Mouse (Mus musculus) thymus, postnatal 25 days (tissue): Measurements from ENCODE around the gene Ccdc86.
A peak's percentile ranks its signal among the peaks of the same experiment; 100 is the strongest.

Experiments
- DNase-seq: peaks from one replicate; pipeline ENCODE4 v3.0.0; 2022

Gene Ccdc86

GRCm38 (mm10) chr19:10948416-10948815, 650 bp downstream of the Ccdc86 start:
- DNase-seq: peak; percentile 12

GRCm38 (mm10) chr19:10947219-10947618, 1.8 kb downstream of the Ccdc86 start:
- no peak for DNase-seq

GRCm38 (mm10) chr19:10946506-10946905, 2.6 kb downstream of the Ccdc86 start:
- DNase-seq: no peak

GRCm38 (mm10) chr19:10943955-10944354, 5.1 kb downstream of the Ccdc86 start:
- no peak for DNase-seq

GRCm38 (mm10) chr19:10940801-10941457, 8.1 kb downstream of the Ccdc86 start:
- DNase-seq: no peak

GRCm38 (mm10) chr19:10940097-10940800, 8.8 kb downstream of the Ccdc86 start:
- DNase-seq: peak; percentile 58

GRCm38 (mm10) chr19:10938771-10939170, 10.3 kb downstream of the Ccdc86 start:
- no peak for DNase-seq

- no peak for DNase-seq
These were observed 11.9 kb downstream of the Ccdc86 start, which contains the start of gene Ptgdr2 for GRCm38 (mm10) chr19:10937110-10937563. TSS of gene Ptgdr2 (plus strand) at chr19:10937160.

- DNase-seq: no peak
These were observed 13.0 kb downstream of the Ccdc86 start for GRCm38 (mm10) chr19:10936077-10936476.

GRCm38 (mm10) chr19:10935029-10935428, 14.0 kb downstream of the Ccdc86 start:
- DNase-seq: no peak

GRCm38 (mm10) chr19:10930641-10931040, 18.4 kb downstream of the Ccdc86 start:
- no peak for DNase-seq

GRCm38 (mm10) chr19:10926666-10927065, 22.4 kb downstream of the Ccdc86 start:
- DNase-seq: no peak

- DNase-seq: no peak
These were observed 22.9 kb downstream of the Ccdc86 start for GRCm38 (mm10) chr19:10926123-10926621.

GRCm38 (mm10) chr19:10924220-10924619, 24.8 kb downstream of the Ccdc86 start:
- DNase-seq: no peak

GRCm38 (mm10) chr19:10921058-10921457, 28.0 kb downstream of the Ccdc86 start:
- DNase-seq: no peak

GRCm38 (mm10) chr19:10920532-10920931, 28.5 kb downstream of the Ccdc86 start, which contains the start of gene Zp1:
TSS of gene Zp1 (minus strand) at chr19:10920632.
- no peak for DNase-seq

- DNase-seq: no peak
These were observed 30.6 kb downstream of the Ccdc86 start for GRCm38 (mm10) chr19:10918321-10918991.

- DNase-seq: no peak
These were observed 32.6 kb downstream of the Ccdc86 start for GRCm38 (mm10) chr19:10916506-10916905.

- no peak for DNase-seq
These were observed 34.2 kb downstream of the Ccdc86 start for GRCm38 (mm10) chr19:10914870-10915269.

GRCm38 (mm10) chr19:10914291-10914690, 34.8 kb downstream of the Ccdc86 start:
- no peak for DNase-seq

GRCm38 (mm10) chr19:10909087-10909721, 39.9 kb downstream of the Ccdc86 start:
- no peak for DNase-seq

GRCm38 (mm10) chr19:10907891-10908290, 41.2 kb downstream of the Ccdc86 start:
- DNase-seq: peak; percentile 59

- DNase-seq: no peak
These were observed 43.4 kb downstream of the Ccdc86 start for GRCm38 (mm10) chr19:10905728-10906000.
